Mouse (Mus musculus) kidney, embryonic 14.5 days (tissue): ENCODE results near the gene Gramd1b. TPM values are rescaled to one million over a fixed set of nuclear protein-coding genes. Genes with fewer than 3 reads are reported as not detected.

ENCODE experiments used
- ATAC-seq: fragments of 200-750 bp; cut with Nextera tagmentation; 2 replicates; pipeline ENCODE4 v1.8.0; 2017; ENCODE audit warnings: moderate number of reproducible peaks, mild to moderate bottlenecking, moderate TSS enrichment, moderate library complexity; ENCODE audit not compliant: low FRiP score, low TSS enrichment
- H3K27ac ChIP-seq: fragments of 300-500 bp; sonication (generic); 2 replicates; pipeline ENCODE4 v1.5.1; 2014; ENCODE audit warnings: low read depth, mild to moderate bottlenecking, low read length, moderate library complexity, mixed read lengths
- H3K27me3 ChIP-seq: fragments of 300-500 bp; sonication (generic); 2 replicates; pipeline ENCODE4 v1.6.1; 2014; ENCODE audit warnings: mild to moderate bottlenecking, low read length; ENCODE audit not compliant: control insufficient read depth, insufficient read depth
- H3K36me3 ChIP-seq: fragments of 300-500 bp; sonication (generic); 2 replicates; pipeline ENCODE4 v1.6.1; 2014; ENCODE audit warnings: low read length, mixed read lengths; ENCODE audit not compliant: control insufficient read depth, insufficient read depth
- H3K4me1 ChIP-seq: fragments of 300-500 bp; sonication (generic); 2 replicates; pipeline ENCODE4 v1.6.1; 2014; ENCODE audit warnings: low read length, mixed read lengths; ENCODE audit not compliant: control insufficient read depth, insufficient read depth
- H3K4me2 ChIP-seq: fragments of 300-500 bp; sonication (generic); replicated peaks from 2 replicates; pipeline ENCODE4 v1.6.1; 2014; ENCODE audit warnings: low read depth, mild to moderate bottlenecking, low read length
- H3K4me3 ChIP-seq: fragments of 300-500 bp; sonication (generic); 2 replicates; pipeline ENCODE4 v1.5.1; 2014; ENCODE audit warnings: mild to moderate bottlenecking, low read length
- H3K9ac ChIP-seq: fragments of 300-500 bp; sonication (generic); 2 replicates; pipeline ENCODE4 v1.6.1; 2014; ENCODE audit warnings: low read depth, mild to moderate bottlenecking, low read length, moderate library complexity
- H3K9me3 ChIP-seq: fragments of 300-500 bp; sonication (generic); 2 replicates; pipeline ENCODE4 v1.6.1; 2016; ENCODE audit warnings: low read length; ENCODE audit not compliant: control insufficient read depth
- WGBS: fragments of 180-500 bp; shearing (Covaris S2); extraction: QIAGEN DNeasy Blood & Tissue Kit; methylation state at CpG from one replicate; pipeline ENCODE4 v1.1.7; 2014; 5-methylcytosine and 5-hydroxymethylcytosine counted together
- polyA plus RNA-seq: library from polyadenylated mRNA; unstranded; fragments of >200 nt; fragmentation: Nextera tagmentation; extraction: Ambion mirVana; gene quantifications from 2 replicates; pipeline ENCODE4 v1.2.1, GENCODE M21; 2014

The Gramd1b gene
- polyA plus RNA-seq, 1 experiment from 2014 or later = 7.4 TPM

- WGBS = 56% methylated on average over 4 of the region's 4 CpGs
- H3K36me3 ChIP-seq = no peaks in the 10 kb centered on the region
- no peaks in the 10 kb centered on the region for H3K27me3 ChIP-seq
- H3K9me3 ChIP-seq = no peaks in the 10 kb centered on the region
- no peak for ATAC-seq
- no peak overlapping the region for H3K4me2 ChIP-seq
- H3K4me1 ChIP-seq = no peaks in the 10 kb centered on the region; the same call in 1 of the 2 replicates
- no peak overlapping the region for H3K4me3 ChIP-seq
- H3K27ac ChIP-seq = no peak overlapping the region
- H3K9ac ChIP-seq = no peak overlapping the region
Measured at GRCm38 (mm10) chr9:40370151-40370550, 161.0 kb downstream of the Gramd1b start.

DNA sequence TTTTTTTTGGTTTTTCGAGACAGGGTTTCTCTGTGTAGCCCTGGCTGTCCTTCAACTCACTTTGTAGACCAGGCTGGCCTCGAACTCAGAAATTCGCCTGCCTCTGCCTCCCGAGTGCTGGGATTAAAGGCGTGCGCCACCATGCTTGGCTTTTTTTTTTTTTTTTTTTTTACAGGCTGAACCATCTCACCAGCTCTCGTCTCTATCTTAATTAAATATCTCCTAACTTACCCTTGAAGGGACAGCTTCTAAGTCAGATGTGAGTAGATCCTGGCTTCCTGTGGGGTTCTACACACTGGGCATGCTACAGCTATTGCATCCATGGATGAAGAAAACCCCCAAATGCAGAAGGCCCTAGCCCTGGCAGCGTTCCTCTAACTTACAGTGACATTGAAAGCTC is 164.4 kb downstream of the Gramd1b start:
- 92% methylated on average over 6 of the region's 8 CpGs for WGBS
- H3K27me3 ChIP-seq = no peaks in the 10 kb centered on the region

DNA sequence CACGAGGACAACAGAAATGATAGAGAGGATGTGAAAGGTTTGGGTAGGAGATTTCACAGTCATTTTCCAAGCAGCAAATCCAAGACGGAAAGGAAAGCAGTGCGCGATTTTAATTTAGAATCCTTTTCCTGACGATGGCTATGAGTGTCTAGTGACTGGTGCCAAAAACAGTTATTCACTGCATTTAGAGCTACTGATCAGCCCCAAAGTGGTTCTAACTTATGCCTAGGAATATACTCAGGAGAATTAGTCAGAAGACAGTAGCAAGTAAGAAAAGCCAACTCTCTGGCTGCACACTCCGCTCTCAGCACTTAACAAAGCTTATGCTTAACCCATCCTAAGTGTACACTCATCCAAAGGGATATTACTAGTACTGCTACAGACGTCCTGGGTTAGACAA is 166.9 kb downstream of the Gramd1b start:
- Histone ChIP-seq H3K27me3 (no peaks in the 10 kb centered on the region), H3K27ac (no peak overlapping the region), H3K4me2 (no peak overlapping the region), H3K9ac (no peak overlapping the region), H3K36me3 (no peaks in the 10 kb centered on the region), H3K9me3 (no peaks in the 10 kb centered on the region), H3K4me1 (no peaks in the 10 kb centered on the region), H3K4me3 (no peak overlapping the region)
- 76% methylated on average over 7 of the region's 7 CpGs for WGBS
- no peak for ATAC-seq

More for the DNA sequence above, 164.4 kb downstream of the Gramd1b start:
- H3K4me3 ChIP-seq = no peak overlapping the region
- H3K27ac ChIP-seq = no peak overlapping the region
- no peak for ATAC-seq
- no peak overlapping the region for H3K9ac ChIP-seq
- no peaks in the 10 kb centered on the region for H3K4me1 ChIP-seq
- no peak overlapping the region for H3K4me2 ChIP-seq
- H3K9me3 ChIP-seq = no peaks in the 10 kb centered on the region
- no peaks in the 10 kb centered on the region for H3K36me3 ChIP-seq

- no peaks in the 10 kb centered on the region for H3K4me1 ChIP-seq
- H3K4me3 ChIP-seq = no peak overlapping the region
- H3K9me3 ChIP-seq = no peaks in the 10 kb centered on the region
- WGBS = 82% methylated on average over 6 of the region's 6 CpGs
- no peak overlapping the region for H3K27ac ChIP-seq
- H3K36me3 ChIP-seq = no peaks in the 10 kb centered on the region
- H3K9ac ChIP-seq = no peak overlapping the region
- no peaks in the 10 kb centered on the region for H3K27me3 ChIP-seq
- H3K4me2 ChIP-seq = no peak overlapping the region
- no peak for ATAC-seq
Measured at GRCm38 (mm10) chr9:40361970-40362369, 169.2 kb downstream of the Gramd1b start.

DNA sequence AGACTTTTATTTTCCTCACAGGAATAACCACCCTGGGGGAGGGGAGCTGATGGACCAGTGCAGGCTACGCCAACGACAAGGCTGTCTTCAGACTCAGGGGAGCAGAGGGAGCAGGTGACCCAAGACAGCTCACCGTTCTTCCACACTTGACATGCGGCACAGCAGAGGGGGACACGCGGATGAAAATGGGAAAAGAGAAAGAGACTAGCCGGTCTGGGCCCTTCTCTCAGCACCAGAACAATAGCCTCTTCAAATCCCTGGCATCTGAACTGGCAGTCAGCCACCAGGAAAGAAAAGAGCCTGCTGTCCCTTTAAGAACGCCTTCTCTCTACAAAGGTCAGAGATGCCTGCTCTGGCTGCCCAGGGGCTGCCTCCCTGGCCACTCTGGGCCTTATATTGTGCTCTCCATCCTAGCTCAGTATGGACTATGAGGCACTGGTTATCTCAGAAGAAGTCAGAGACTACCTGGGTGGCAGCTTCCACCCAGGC is 172.7 kb downstream of the Gramd1b start:
- Histone ChIP-seq H3K4me3 (no peak overlapping the region), H3K9me3 (no peaks in the 10 kb centered on the region), H3K27ac (no peak overlapping the region), H3K9ac (no peak overlapping the region), H3K4me1 (no peaks in the 10 kb centered on the region), H3K27me3 (no peaks in the 10 kb centered on the region), H3K36me3 (no peaks in the 10 kb centered on the region), H3K4me2 (no peak overlapping the region)
- 72% methylated on average over 8 of the region's 8 CpGs for WGBS
- ATAC-seq = no peak

GRCm38 (mm10) chr9:40356768-40357446 is 174.3 kb downstream of the Gramd1b start:
- H3K36me3 ChIP-seq = no peaks in the 10 kb centered on the region

GRCm38 (mm10) chr9:40356368-40356767 is 174.8 kb downstream of the Gramd1b start:
- no peaks in the 10 kb centered on the region for H3K36me3 ChIP-seq
- H3K27me3 ChIP-seq = no peaks in the 10 kb centered on the region
- H3K4me1 ChIP-seq = no peaks in the 10 kb centered on the region
- no peak overlapping the region for H3K9ac ChIP-seq
- H3K9me3 ChIP-seq = no peaks in the 10 kb centered on the region
- 87% methylated on average over 5 of the region's 5 CpGs for WGBS
- H3K27ac ChIP-seq = no peak overlapping the region
- ATAC-seq = no peak
- H3K4me3 ChIP-seq = no peak overlapping the region
- H3K4me2 ChIP-seq = no peak overlapping the region

More at GRCm38 (mm10) chr9:40356768-40357446, 174.3 kb downstream of the Gramd1b start:
- no peaks in the 10 kb centered on the region for H3K27me3 ChIP-seq
- 88% methylated on average over 4 of the region's 4 CpGs for WGBS
- H3K4me1 ChIP-seq = no peaks in the 10 kb centered on the region
- H3K4me3 ChIP-seq = no peak overlapping the region
- no peak for ATAC-seq
- no peak overlapping the region for H3K27ac ChIP-seq
- no peak overlapping the region for H3K4me2 ChIP-seq
- H3K9me3 ChIP-seq = no peaks in the 10 kb centered on the region
- H3K9ac ChIP-seq = no peak overlapping the region

- WGBS = 91% methylated on average over 8 of the region's 8 CpGs
- Histone ChIP-seq H3K9ac (no peak overlapping the region), H3K4me3 (no peak overlapping the region), H3K9me3 (no peaks in the 10 kb centered on the region), H3K27ac (no peak overlapping the region), H3K27me3 (no peaks in the 10 kb centered on the region), H3K4me1 (no peaks in the 10 kb centered on the region), H3K4me2 (no peak overlapping the region), H3K36me3 (no peaks in the 10 kb centered on the region)
- no peak for ATAC-seq
Measured at GRCm38 (mm10) chr9:40355406-40355805, 175.8 kb downstream of the Gramd1b start.

DNA sequence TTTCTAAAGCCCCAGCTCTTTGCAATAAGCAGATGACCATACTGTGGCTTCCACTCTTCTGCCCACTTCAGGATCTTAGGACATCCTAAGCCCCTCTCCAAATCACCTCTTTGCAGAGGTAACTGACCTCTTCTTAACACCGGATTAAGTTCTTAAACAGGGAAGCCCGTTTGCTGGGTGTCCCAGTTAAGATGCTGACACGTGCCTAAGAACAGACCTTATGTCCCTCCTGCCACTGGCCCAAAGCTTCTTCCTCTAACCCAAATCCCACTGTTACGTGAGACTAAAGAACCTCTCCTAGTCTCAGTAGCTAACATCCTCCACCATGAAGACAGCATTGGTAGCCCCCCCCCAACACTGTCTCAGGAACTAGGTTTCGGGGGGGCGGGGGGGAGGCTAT is 177.6 kb downstream of the Gramd1b start:
- no peaks in the 10 kb centered on the region for H3K4me1 ChIP-seq
- H3K27me3 ChIP-seq = no peaks in the 10 kb centered on the region
- H3K9ac ChIP-seq = no peak overlapping the region
- no peaks in the 10 kb centered on the region for H3K36me3 ChIP-seq
- no peak overlapping the region for H3K27ac ChIP-seq
- H3K4me2 ChIP-seq = no peak overlapping the region
- no peak overlapping the region for H3K4me3 ChIP-seq
- 90% methylated on average over 6 of the region's 6 CpGs for WGBS
- no peak for ATAC-seq
- no peaks in the 10 kb centered on the region for H3K9me3 ChIP-seq
